Mouse (Mus musculus): ENCODE data around the gene Taf9.

DNA sequence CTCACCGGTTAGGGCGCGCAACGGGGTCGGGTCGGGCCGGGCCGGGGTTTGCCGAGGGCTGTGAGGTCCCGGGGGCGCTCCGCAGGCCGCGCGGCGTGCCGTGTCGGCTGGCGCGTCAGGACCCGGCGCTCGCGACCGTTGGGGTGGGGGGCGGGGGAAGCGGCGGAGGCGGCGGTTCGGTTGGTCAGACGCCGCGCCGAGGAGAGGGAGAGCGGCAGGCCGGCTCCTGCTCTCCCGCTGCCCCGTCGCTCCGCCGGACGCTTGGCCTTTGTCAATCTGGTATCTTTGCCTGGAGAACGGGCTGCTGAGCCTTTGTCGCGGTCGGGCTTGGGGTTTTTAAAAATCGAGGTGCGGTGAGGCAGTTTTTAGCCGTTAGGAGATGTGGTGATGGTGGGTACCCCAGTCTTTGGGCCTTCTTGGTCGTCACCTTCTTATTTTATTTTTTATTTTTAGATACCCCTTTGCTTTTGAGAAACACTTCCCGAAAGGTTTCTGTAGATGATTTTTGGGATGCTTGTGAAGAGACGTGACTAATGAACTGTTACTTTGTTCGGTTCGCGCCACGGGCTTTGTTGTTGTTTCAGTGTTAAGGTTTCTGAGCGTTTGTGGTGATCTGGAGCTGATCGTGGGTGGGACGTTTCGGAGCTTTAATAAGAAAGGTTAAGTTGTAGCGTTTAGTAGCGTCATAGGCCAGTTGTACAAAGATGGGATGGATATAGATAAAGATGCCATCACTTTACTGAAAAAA lies at the start of gene Taf9:
- TF ChIP-seq GATA1 (IDR thresholded peaks at IDR 0.05; ENCODE audit: borderline replicate concordance, low read length) (no peak), FLI1 (IDR thresholded peaks at IDR 0.05; ENCODE audit: low read length) (no peak)
